Mouse (Mus musculus): Measurements from ENCODE around the gene Tmem88.
"Not testable (repeated sequence)": the region's sequence is repeated elsewhere in the genome, so short reads cannot be mapped to it uniquely, and the experiment has no call there.

The Tmem88 gene

DNA sequence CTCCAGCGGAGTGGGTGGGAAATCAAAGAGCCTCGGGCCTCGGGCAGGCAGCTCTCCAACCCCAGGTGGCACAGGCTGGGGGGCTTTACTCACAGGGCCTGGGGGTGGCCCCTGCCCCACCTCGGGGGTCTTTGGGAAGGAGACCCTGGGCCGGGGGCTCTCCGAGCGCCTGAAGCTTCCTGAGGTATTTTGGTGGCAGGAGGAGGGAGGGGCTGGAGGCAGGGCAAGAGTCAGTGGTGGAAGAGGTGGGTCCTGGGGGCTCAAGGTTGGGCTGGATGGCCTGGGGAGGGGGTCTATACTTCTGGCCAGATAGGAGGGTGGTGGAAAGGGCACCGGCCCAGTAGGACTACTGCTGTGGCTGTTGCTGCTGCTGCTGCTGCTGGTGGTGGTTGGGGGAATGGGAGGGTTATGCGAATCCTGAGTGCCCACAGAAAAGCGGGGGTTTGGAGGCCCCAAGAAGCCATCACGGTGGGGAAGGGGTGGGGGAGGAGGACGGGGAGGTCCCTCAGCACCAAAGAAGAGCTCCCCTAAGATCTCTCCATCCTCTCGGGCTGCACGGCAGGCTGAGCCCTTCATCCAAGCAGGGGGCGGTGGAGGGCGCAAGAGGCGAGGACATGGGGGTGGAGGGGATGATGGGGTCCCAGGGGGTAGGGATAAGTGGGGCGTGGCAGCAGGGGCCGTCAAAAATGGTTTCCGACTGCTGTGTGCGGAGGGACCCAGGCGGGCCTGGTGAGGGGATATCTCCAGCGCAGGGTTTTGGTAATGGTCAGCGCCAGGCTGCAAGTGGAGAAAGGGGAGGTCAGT lies 7.6 kb upstream of the Tmem88 start:
- DNase-seq (ENCODE audit: inconsistent age in 2 of 2, low spot score in 1 of 2): no peak

DNA sequence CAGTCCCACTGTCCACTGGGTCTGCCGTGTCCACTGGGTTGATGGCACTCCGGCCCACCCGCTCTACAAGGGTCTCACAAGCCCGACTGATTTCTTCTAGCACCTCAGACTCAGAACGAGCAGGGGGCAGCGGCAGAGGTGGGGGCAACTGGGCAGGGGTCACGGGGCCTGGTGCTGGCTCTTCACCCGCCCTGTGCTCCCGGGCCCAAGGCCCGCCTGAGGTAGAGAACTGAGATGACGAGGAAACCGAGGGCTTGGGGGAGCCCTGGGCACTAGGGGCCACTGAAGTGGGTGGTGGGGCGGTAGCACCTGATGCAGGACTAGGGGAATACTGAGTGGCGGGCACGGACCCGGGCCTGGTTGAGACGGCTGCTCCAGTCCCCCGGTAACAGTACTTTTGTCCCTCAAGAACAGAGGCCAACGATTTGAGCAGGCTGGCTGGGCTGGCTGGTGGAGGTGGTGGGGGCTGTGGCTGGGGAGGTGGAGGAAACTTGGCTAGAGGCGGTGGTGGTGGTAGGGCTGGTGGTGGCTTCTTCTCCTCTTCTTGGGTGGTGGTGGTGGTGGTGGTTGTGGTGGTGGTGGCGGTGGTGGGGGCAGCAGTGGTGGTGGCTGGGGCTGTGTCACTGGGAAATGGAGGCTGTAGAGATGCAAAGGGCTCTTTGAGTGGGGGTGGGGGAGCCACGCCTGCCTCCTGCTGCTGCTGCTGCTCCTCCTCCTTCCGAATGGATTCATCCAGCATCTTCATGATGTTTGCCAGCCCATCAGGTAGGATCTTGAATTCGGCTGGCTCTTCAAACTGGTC lies 6.8 kb upstream of the Tmem88 start:
- DNase-seq (ENCODE audit: inconsistent age in 2 of 2, low spot score in 1 of 2): peak; percentile 20 to 42

DNA sequence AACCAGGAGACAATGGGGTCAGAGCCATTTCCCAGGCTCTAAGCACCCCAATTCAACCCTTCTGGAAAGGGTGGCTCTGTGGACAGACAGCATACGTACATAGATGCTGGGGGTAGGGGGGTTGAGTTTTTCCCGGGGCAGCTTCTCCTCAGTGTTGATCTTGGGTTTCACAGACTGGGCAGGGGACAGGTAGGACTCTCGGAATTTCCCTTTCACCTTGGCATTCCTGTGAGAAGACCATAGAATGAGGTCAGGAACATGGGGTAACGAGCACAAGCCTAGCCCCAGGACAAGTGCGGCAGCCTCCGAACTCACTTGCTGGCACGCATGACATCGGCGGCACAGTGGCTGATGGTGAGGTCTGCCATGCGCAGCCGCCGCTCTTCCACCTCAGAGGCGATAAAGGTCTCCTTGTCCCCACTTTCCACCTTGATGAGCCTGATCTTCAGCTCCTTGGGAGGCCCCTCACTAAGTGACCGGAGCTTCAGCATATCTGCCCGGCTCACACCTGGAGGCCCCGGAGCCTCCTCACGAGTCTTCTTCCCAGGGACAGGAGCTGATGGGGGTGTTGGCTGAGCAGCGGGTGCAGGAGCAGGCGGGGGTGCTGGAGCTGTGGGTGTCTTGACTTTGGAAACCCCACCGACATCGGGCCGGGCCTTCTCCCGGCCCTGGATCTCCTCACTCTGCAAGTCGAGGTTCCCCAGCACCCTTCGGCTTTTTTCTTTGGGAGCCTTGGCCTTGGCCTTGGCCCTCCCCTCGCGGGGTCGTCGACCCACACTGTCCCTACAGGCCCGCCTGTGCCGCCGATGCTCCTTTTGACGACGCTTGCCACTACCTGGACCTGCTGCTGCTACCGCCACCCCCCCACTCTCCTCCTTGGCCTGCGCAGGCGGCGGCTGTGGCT lies 5.9 kb upstream of the Tmem88 start:
- peak; percentile 25 to 52 for DNase-seq (ENCODE audit: inconsistent age in 2 of 2, low spot score in 1 of 2)

DNA sequence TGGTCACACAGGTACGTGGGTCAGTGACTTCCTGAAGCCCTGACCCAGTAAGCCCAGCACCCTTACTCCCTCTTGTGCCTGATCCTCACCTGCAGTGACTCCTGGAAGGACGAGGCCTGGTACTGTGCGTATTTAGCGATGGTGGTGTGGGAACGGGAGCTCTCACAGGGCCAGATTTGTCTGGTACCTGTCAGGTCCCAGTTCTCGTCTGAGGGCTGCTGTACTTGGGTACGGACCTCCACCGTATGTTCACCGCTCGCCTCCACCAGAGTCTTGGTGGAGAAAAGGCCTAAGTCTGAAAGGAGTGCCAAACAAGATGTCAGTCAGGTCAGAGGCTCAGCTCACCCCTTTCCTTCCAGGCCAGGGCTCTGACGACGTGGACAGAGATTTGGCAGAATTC lies 4.0 kb upstream of the Tmem88 start:
- DNase-seq (ENCODE audit: inconsistent age in 2 of 2, low spot score in 1 of 2): peak in 1 of 2 experiments; percentile 54

DNA sequence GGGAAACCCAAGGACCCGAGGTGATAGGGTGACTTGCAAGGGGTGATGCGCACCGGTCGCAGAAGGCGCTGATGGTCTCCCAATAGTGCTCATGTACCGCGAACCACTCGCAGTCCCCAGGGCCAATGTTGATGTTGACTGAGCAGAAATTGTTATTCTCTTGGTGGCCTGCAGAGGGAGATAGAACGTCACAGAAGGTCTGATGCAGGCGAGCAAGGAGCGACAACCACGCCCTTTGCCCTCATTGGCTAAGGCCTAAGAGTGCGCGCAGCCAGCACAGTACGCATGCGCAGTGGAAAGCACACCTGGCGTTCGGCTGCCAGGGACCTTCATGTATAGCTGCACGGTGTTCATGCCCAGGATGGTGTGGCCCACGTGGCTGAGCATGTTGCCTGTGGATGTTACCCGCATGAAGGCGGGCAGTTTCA lies 3.2 kb upstream of the Tmem88 start:
- peak; percentile 90 to 95 for DNase-seq (ENCODE audit: inconsistent age in 2 of 2, low spot score in 1 of 2)

DNA sequence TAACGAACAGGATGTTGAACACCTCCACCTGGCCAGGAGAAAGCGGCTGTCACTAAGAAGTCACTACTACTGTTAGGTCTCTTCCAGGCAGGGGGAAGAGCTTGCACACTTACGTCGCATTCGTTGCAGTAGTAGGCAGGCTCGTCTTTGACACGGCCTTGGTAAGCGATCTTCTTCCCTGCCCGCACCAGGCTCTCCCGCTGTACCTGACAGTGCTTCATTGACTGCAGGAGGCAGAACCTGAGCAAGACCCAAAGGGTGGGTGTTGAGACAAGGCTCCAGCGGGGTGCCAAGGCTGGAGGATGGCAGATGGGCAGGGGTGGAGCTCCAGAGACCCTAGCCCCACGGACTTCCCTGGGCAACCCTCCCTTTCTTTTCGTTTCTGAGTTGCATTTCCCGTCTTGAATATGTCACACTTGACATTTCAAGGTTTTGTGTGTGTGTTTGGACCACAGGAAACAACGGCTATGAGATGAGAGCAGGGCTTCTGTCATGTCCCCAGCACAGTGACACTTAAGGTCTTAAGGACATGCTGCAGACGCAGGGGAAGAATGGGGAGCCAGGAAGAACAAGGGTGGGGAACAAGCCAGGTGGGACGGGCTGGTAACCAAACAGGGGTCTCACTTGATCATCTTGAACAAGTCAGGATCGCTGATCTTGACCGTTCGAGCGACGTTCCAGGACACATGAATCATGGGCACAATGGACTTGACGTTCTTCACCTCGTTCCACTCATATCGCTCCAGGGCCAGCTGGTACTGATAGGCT lies 2.2 kb upstream of the Tmem88 start:
- peak in 1 of 2 experiments; percentile 60 for DNase-seq (ENCODE audit: inconsistent age in 2 of 2, low spot score in 1 of 2)

DNA sequence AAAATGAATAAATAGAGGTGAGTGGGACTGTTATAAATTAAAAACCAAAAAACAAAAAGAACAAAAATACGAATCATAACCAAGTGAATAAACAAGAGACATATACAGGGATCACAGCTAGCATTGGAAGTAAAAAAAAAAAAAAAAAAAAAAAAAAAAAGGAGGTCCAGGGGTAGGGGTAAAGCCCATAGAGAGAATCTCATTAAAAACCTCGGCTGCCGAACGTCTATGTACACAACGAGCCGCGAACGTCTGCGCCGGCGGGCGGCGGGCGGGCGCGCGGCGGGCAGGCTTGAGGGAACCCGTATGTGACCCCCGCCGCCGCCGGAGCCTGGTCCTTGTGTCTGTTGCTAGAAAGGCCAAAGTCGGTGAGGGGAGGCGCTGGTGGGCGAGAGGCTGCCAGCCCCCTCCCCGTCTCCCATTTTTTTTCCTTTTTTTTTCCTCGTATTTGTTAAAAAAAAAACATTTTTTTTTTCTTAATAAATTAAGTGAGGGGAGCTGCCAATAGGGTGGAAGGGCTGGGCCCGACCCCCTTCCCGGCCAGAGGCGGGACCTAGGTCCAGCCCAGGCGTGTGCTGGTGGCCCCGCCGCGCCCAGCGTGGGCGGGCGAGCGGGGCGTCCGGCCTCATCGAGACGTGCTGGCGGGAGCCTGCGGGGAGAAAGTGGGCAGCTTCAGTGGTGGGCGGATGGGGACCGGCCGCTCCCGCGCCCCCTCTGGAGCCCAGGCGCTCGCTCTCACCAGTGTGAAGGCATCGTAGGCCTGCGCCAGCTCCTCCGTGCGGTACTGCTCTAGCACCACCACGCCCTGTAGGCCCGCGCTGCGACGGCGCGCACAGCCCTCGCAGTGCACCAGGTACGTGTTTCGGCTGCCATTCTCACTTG lies 1.4 kb upstream of the Tmem88 start:
- peak; percentile 51 to 55 for DNase-seq (ENCODE audit: inconsistent age in 2 of 2, low spot score in 1 of 2)

DNA sequence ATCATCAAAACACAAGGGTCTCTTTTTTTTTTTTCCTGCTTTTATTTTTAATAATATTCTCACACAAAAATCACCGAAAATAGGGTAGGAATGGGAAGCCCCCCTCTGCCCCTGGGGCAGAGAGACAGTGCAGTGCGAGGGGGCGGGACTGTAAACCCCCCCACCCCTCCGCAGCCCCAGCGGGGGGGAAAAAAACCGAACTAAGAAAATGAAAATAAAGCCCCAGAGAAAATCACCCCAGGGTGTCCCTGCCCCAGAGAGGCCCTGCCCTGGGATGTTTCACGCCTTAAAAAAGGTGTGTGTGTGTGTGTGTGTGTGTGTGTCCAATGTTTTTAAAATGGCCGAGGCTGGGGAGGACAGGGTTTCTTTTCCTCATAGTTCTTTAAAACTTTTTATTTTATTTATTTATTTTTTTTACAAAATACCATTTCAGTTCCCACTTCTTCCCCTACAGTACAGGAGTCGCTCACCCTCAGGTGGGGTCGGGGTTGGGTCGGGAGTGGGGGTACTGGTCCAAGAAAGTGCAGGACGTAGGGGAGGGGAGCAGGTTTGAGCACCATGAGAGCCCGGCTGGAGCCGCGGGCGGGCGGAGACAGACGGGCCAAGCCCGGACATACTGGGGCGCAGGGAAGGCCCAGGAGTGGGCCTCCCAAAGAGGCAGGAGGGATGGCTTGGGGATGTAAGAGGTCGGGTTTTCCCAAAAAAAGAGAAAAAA lies 609 bp upstream of the Tmem88 start:
- peak; percentile 25 to 58 for DNase-seq (ENCODE audit: inconsistent age in 2 of 2, low spot score in 1 of 2)

DNA sequence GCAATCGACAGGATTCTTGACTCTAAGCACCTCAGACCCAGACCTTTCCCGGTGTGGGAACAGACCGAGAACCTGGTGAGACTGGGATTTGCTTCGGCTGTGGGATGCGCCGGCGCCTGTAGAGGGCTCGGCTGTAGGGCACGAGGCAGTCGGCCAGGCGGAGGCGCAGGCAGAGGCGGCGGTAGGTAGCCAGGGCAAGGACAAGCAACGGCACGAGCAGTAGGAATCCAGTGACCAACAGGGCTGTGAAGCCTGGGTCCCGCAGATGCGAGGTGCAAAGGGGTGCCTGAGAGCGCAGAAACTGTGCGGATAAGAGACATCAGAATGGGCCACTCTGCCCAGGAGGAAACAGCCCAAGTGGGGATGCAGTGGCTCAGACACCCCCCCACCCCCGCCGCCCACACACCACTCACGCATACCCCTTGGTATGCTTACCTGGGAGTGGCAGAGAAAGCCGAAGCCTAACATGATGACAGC lies 415 bp downstream of the Tmem88 start:
- peak; percentile 44 to 80 for DNase-seq (ENCODE audit: inconsistent age in 2 of 2, low spot score in 1 of 2)

DNA sequence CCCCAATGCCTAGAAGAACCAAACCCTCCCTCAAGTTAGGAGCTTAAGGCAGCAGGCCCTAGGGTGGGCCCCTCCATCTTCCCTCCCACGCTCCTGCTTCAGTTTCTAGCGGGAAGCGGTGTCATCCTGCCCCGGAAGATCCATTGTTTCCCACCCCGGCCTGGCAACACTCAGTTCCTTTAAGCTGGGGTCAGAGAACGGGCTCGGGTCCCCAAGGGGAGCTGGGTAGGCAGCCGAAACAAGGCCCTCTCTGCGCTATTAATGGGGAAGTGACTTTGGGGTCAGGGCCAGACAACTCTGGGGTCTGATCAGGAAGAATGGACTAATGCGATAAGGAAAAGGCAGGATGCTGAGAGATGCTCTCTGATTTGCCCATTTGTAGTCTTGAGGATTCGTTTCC lies 1.3 kb downstream of the Tmem88 start:
- peak; percentile 75 to 83 for DNase-seq (ENCODE audit: inconsistent age in 2 of 2, low spot score in 1 of 2)

DNA sequence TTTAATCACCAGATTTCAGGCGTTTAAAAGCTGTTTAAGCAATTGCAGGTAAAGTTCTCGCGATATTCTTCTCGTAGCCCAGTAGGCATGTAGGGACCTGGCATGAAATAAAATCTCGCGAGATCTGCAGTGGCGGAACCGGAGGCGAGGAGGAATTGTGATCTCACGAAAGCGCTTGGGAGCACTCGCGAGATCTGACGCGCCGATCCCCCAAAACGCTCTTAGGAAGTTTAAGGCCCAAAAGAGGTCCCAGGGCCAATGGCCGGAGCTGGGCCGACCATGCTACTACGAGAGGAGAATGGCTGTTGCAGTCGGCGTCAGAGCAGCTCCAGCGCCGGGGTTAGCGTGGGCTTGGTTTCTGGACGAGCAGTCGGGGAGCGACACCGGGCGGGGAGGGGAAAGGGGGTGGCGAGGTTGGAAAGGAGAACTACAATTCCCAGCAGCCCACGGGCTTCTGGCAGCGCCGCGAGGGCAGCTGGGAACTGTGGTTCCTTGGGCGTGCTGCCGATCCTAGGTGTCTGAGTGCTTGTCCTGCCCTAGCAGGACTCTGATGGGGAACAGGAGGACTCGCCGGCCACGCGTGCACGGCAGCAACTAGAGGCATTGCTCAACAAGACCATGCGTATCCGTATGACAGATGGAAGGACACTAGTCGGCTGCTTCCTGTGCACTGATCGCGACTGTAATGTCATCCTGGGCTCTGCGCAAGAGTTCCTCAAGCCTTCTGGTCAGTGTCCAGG lies 2.2 kb downstream of the Tmem88 start:
- DNase-seq (ENCODE audit: inconsistent age in 2 of 2, low spot score in 1 of 2): peak; percentile 97 to 99

DNA sequence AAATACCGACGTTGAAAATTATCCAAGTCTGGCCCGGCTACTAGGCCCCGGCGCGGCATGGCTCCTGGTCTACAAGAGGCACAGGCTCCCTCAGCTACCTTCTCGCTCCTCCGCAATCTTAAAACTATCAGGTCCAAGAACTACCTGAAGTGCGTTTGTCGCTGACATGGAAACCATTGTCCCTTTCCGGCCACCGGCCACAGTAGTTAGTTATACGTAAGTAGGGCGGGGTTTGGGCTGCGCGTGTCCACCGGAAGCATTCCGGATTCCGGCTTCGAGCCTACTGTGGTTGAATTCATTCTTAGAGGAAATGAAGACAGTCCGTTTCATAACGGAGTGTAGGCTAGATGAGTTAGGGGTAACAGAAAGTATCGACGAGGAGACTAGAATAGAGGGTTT lies 2.8 kb downstream of the Tmem88 start, which contains the start of the genes Naa38 and Cyb5d1:
Gene Naa38 (plus strand): TSS at position 253 of the 399 bp plus-strand sequence.
Gene Cyb5d1 (minus strand): TSS at position 397 of the 399 bp plus-strand sequence.
- DNase-seq (ENCODE audit: inconsistent age in 2 of 2, low spot score in 1 of 2): peak; percentile 93 to 98

DNA sequence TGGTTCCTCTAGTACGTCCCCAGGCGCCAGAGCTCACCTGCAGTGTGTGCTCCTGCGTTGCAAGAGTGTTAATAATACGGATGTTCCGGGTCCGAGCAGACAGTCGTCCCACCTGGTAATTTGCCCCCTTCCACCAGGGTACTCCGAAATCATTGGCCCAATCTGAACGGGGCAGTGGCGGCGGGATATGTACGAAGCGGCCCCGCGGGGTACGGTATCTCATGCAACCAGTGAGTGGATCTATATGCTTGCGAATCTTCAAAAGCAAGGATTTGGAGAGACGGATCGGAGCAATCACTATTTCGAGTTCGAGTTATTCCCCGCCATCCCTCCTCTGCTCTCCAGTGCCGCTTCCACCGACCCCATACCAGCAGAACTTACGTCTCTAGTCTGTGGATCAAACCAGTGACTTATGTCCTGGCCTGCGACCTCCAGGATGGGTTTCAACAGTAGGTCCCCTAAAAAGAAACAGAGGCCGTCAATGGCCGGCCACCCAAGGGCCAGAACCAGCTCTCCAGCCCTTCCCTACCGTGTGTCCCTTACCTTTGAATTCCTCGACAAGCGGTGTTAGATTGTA lies 3.4 kb downstream of the Tmem88 start:
- not testable (repeated sequence) for DNase-seq (ENCODE audit: inconsistent age in 2 of 2, low spot score in 1 of 2)

DNA sequence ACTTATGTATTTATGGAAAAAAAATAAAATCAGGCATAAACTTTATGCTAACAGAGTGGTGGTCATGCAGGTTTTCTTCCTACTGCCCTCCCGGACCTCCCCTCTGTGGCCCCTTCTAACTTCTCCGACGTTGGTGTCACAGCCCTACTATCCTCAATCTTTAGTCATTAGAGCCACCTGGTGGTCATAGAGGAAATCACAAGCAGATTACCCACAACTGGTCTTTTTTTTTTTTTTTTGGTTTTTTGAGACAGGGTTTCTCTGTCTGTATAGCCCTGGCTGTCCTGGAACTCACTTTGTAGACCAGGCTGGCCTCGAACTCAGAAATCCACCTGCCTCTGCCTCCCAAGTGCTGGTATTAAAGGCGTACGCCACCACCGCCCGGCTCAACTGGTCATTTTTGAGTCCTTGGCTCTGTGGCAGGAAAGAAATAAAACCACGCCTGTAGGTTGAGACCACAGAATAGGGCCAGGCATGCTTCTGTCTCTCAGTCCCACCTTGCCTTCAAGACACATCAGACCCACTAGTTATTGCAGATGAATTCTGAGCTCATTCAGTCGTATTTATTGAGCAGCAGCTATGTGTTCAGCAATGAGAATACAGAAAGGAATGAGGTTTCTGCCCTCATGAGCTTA lies 7.5 kb downstream of the Tmem88 start:
- DNase-seq (ENCODE audit: inconsistent age in 2 of 2, low spot score in 1 of 2): peak; percentile 43 to 92

DNA sequence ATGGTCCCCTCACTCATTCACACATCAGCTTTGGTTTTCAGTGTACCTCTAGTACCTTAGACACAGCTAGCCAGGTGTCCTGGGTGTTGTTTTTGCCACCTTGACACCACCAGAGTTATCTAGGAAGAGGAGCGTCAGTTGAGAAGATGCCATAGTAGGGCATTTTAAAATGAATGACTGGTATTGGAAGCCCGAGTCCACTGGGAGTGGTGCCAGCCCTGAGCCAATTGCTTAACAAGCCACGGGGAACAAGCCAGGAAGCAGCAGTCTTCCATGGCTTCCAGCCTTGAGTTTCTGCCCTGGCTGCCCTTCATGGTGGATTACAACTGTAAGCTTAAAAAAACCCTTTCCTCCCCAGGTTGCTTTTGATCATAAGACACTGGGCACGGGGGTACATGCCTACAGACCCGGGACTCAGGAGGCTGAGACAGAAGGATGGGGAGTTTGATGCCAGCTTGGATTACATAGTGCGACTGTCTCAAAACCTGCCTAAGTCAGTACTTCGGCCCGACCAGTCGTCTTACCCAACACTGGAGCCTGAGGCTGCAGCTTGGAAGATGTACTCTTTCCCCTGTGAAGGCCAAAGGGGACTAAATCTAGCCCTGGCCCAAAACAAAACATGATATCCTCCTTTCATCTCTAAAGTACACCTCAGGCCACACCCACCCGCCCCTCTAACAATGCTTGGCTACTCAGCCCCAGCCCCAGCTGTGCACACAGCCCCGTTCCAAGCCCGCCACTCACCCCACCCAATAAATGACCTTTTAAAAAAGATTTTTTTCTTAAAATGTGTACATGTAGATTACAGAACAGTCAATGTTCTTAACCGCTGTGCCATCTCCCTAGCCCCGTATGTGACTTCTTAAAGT lies 8.3 kb downstream of the Tmem88 start:
- peak; percentile 67 to 93 for DNase-seq (ENCODE audit: inconsistent age in 2 of 2, low spot score in 1 of 2)

DNA sequence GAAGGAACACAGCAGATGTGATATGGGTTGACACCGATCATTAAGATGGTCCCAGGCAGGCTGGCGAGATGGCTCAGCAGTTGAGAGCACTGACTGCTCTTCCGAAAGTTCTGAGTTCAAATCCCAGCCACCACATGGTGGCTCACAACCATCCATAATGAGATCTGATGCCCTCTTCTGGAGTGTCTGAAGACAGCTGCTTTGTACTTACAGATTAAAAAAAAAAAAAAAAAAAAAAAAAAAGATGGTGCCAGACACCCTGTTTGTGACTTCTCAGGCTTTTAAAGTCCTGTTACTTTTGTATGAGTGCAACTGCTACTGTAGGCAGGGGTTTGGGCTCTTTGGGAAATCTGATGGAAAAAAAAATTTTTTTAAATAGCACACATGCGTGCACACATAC lies 9.4 kb downstream of the Tmem88 start:
- no peak for DNase-seq (ENCODE audit: inconsistent age in 2 of 2, low spot score in 1 of 2)

Measured in adrenal gland, adult (tissue).